Mouse (Mus musculus) leukemia stem cell, adult 10-12 weeks (primary cell): ENCODE results near the gene Gm7356. TPM values are rescaled to one million over a fixed set of nuclear protein-coding genes. Genes with fewer than 3 reads are reported as not detected.

Experiments used
- polyA plus RNA-seq: library from polyadenylated mRNA; stranded (reverse); fragments of >175 nt; gene quantifications from 2 replicates; pipeline ENCODE4 v1.2.3, GENCODE M21; 2012; ENCODE audit warnings: low replicate concordance

The Gm7356 gene
- polyA plus RNA-seq = not detected in 2 replicates

DNA sequence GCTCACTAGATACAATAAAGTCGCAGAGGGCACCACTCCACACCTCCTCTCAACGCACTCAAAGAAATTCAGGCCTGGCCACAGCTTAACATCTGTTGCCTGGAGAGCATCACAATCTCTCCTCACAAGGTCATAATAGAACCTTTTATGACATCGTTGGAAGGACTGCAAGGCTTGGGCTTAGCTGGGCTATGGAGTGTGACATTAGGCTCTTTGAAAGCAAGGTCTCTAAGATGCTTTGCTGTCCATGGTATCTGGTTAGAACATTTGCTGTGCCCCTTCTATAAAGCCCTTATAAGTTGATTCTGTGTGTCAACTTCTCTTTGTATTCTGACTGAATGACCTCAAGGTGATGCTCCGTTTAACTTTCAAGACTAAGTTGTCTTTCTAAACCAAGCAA, at the start of gene Gm7356:
TSS of gene Gm7356 (minus strand) at position 101 of the 400 bp plus-strand sequence.

Other genes starting within 250 kb of the Gm7356 start
- 5.4 and 14.4 TPM in 2 replicates for gene Afdn, start 243.2 kb downstream of the Gm7356 start, polyA plus RNA-seq
- gene Tcte2, start 241.9 kb downstream of the Gm7356 start, polyA plus RNA-seq = not detected in 2 replicates
- gene Gm7168, start 55.3 kb downstream of the Gm7356 start, polyA plus RNA-seq = not detected in 2 replicates
- not detected in 2 replicates for gene Gm7358, start 55.8 kb upstream of the Gm7356 start, polyA plus RNA-seq
- gene Dact2, start 200.6 kb upstream of the Gm7356 start, polyA plus RNA-seq = 0.05 TPM in 1 of 2 replicates, not detected in the other